Mouse (Mus musculus): ENCODE results near the gene Tes.

The Tes gene

DNA sequence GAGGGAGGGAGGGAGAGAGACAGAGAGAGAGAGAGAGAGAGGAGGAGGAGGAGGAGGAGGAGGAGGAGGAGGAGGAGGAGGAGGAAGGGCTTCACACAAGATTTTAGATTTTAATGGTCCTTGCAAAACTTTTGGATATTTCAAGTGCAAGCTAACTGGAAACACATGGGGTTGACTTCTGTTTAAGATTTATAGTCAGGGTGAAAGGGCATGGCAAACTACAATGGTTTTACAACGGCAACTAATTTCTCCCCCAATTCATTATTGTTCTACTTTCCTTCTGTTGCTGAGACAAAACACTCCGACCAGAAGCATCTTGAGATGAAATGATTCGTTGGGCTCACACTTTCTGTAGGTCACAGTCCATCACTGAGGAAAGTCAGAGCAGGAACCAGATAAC is 87.6 kb downstream of the Tes start:
- DNase-seq (ENCODE audit: low spot score in 2 of 2) = no peak

All from left cerebral cortex, adult 9 months (tissue).